Mouse (Mus musculus) lung, adult 2 months (tissue): Measurements from ENCODE around the gene Upk1a. TPM values are rescaled to one million over a fixed set of nuclear protein-coding genes. Genes with fewer than 3 reads are reported as not detected.

Experiments
- DNase-seq: peaks from one replicate; pipeline ENCODE4 v3.0.0; 2022
- H3K4me1 ChIP-seq: fragments of 200-500 bp; 2 replicates; pipeline ENCODE4 v1.6.1; 2011; ENCODE audit warnings: low read length; ENCODE audit not compliant: control insufficient read depth, insufficient read depth
- H3K4me3 ChIP-seq: fragments of 200-500 bp; replicated peaks from 2 replicates; pipeline ENCODE3; 2011; ENCODE audit warnings: low read depth, mild to moderate bottlenecking, control low read depth, low read length; ENCODE audit errors: extremely low read depth
- CTCF ChIP-seq: fragments of 200-500 bp; IDR thresholded peaks from 2 replicates; pipeline ENCODE4 v1.5.1; 2011; ENCODE audit warnings: mild to moderate bottlenecking, low read length, control low read depth; ENCODE audit not compliant: insufficient read depth
- POLR2A ChIP-seq: fragments of 200-500 bp; IDR thresholded peaks from 2 replicates; pipeline ENCODE4 v1.6.1; 2011; ENCODE audit warnings: low read depth, mild to moderate bottlenecking, control low read depth, low read length, borderline replicate concordance; ENCODE audit errors: extremely low read depth
- WGBS: fragments of 180-500 bp; shearing (Covaris S2); methylation state at CpG from one replicate; pipeline ENCODE4 v1.1.7; 2018; 5-methylcytosine and 5-hydroxymethylcytosine counted together
- polyA plus RNA-seq: library from polyadenylated mRNA; depleted of rRNA; stranded (reverse); fragments of >200 nt; gene quantifications from 2 replicates; pipeline ENCODE4 v1.2.3, GENCODE M21; 2012

Upk1a gene
- polyA plus RNA-seq, 1 experiment: 8.5 TPM

DNA sequence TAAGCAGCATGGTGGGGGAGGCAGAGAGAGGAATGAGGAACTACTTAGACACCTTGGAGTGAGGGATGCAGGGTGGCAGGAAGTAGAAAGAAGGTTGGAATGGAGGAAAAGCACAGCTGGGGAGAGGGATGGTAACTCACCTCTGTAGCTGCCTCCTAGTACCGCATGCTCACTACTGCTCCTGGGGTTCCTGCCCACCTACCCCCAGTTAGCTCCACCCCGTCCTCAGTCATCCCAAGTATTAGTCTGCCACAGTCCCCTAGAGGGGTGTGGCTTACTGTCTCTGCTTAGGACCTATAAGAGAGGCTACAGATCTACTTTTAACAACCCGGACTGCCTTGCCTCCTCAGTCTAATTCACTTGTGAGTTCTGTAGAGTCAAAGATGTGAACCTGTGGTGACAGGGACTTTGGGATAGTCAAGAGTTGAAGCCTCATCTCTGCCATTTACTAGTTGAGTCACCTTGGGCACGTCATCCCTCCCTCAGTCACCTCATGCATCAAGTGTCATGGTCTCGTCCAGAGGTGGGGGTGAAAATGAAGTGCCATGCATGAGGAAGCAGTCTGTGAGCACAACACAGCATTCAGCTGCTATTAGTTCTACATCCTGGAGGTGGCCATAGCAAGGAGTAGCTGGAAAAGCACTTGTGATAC is 19.7 kb downstream of the Upk1a start:
- 37% methylated on average over 5 of the region's 5 CpGs for WGBS
- H3K4me3 ChIP-seq: no peak overlapping the region
- DNase-seq: no peak

GRCm38 (mm10) chr7:30591605-30591951 is 21.1 kb downstream of the Upk1a start:
- H3K4me3 ChIP-seq: no peak overlapping the region
- TF ChIP-seq CTCF (no peak), POLR2A (no peak)
- no peak for DNase-seq
- H3K4me1 ChIP-seq: peaks cover 15% of the 10 kb centered on the region
- WGBS: 75% methylated on average over 4 of the region's 4 CpGs

More for the DNA sequence above, 19.7 kb downstream of the Upk1a start:
- peaks cover 8% of the 10 kb centered on the region for H3K4me1 ChIP-seq
- no peak for TF ChIP-seq CTCF
- no peak for TF ChIP-seq POLR2A

DNA sequence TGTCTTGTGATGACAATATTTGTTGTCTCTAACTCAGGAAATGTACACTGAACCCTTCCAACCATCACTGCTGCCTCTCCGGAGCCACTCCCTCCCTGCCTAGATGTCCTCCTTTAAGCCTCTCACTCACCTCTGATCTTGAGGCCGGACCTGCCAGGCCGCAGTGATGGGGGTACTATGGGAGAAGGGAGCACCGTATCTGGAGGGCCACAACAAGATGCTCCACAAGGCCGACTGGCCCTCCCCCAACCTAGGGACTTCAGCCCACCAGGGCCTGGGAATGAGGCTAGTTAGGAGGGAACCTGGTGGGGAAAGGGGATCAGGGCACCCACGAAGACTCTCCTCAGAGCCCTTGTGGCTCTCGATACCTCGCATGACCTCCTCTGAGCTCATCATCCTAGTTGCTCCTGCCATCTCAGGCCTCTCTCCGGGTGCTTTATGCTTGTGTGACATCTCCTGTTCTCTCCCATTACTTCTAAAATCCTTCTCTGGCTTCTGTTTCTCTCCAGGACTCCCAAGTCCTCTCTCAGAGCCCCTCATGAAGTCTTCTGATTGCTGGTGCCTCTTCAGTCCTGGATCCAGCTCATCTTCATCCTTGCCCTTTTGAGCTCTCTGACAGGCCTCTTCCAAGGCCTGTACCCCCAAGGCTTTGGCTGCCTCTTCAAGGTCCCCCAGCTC is 21.6 kb downstream of the Upk1a start:
- TF ChIP-seq POLR2A: no peak
- TF ChIP-seq CTCF: no peak
- Histone ChIP-seq H3K4me1 (peaks cover 15% of the 10 kb centered on the region), H3K4me3 (no peak overlapping the region)
- no peak for DNase-seq
- 83% methylated on average over 9 of the region's 9 CpGs for WGBS

DNA sequence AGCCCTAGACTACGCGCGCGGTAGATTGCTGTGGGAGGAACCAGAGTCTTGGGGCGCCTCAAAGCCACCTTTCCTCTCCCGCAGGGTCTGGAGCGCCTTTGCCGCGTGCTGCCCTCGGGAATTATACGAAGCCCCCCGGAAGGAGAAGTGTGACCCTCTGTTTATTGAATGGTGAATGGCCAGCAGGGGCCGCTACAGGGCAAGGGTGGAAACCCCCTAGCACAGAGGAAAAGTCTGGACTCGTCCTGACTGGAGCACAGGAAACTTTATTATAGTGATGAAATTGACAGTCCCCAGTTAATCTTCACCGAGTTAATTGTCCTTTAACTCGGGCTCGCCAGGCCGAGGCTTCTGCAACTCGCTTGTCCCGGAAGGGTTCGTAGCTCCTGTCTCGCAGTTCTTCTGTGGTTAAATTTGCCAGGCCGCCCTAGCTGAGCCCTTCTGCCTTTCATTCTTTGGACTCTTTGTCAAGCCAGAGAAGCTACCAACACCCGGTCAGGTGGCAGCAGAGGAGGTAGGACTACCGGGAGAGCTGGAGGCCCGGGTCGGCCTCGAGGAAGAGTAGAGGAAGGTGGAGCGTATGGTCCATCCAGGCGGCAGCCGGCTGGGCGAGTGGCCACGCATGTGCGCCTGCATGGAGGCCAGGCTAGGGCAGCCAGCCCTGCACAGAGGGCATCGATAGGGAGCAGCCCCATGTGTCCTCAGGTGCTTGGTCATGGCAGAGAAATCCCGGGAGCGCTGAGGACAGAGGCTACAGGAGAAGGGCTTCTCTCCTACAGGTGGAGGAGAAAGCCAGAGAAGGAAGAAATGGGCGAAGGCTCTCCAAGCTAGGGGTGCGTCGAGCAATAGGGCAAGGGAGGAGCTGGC is 23.0 kb downstream of the Upk1a start:
- WGBS: 23% methylated on average over 40 of the region's 40 CpGs
- peak; percentile 87 for TF ChIP-seq CTCF
- no peak for TF ChIP-seq POLR2A
- Histone ChIP-seq H3K4me3 (peak overlapping the region; percentile 88), H3K4me1 (peaks cover 15% of the 10 kb centered on the region)
- peak; percentile 90 for DNase-seq

GRCm38 (mm10) chr7:30588676-30589434 is 23.8 kb downstream of the Upk1a start, which contains the start of gene Kmt2b:
Gene Kmt2b, minus strand, starts transcription at chr7:30588726.
- peak; percentile 95 for DNase-seq
- Histone ChIP-seq H3K4me3 (peak within 1 kb of the TSS; percentile 88), H3K4me1 (peaks cover 15% of the 10 kb centered on the region)
- whole genome bisulfite sequencing: under 1% methylated on average over 52 of the region's 68 CpGs
- no peak for TF ChIP-seq CTCF
- peak; percentile 87; the same call in 1 of the 2 replicates for TF ChIP-seq POLR2A

- H3K4me1 ChIP-seq: peaks cover 13% of the 10 kb centered on the region
- no peak for TF ChIP-seq CTCF
- no peak for TF ChIP-seq POLR2A
- peak overlapping the region; percentile 69 for H3K4me3 ChIP-seq
- peak; percentile 70 for DNase-seq
- WGBS: under 1% methylated on average over 50 of the region's 67 CpGs
Observed at GRCm38 (mm10) chr7:30587842-30588667, 24.6 kb downstream of the Upk1a start.

DNA sequence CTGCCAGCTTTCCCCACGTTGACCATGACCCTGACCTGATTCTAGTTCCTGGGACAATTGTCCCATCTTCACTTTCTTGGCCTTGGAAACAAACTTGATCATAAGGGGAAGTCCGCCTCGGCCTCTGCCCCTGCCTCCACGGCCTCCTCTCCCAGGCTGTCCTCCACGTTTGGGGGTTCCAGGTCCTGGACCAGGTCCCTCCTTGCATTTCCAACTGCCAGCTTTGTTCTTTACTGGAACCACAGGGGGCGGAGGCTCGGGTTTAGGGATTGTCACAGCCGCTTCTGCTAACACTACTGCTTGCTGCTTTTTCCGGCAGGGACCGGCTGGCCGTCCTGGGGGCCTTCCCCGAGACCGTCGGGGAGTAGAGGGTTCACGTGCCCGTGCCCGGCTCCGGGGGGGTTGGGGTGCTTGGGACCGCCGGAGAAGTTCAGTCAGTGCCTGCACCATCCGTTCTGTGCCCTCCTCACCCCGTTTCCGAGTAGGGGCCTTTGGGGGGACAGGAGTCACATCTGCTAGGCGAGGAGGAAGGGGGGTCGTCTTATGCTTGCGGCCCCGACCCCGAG is 26.1 kb downstream of the Upk1a start:
- no peak for TF ChIP-seq CTCF
- no peak for TF ChIP-seq POLR2A
- WGBS: 87% methylated on average over 28 of the region's 28 CpGs

GRCm38 (mm10) chr7:30585170-30585569 is 27.5 kb downstream of the Upk1a start:
- H3K4me3 ChIP-seq: no peak overlapping the region
- WGBS: 93% methylated on average over 7 of the region's 7 CpGs
- no peak for DNase-seq
- peaks cover 11% of the 10 kb centered on the region; the same call in 1 of the 2 replicates for H3K4me1 ChIP-seq
- TF ChIP-seq CTCF: no peak
- no peak for TF ChIP-seq POLR2A

More for the DNA sequence above, 26.1 kb downstream of the Upk1a start:
- peaks cover 11% of the 10 kb centered on the region; the same call in 1 of the 2 replicates for H3K4me1 ChIP-seq
- no peak for DNase-seq
- H3K4me3 ChIP-seq: no peak overlapping the region
